Mouse (Mus musculus) spleen, embryonic (tissue): ENCODE data around the gene Arid3a.

Source experiments
- CTCF ChIA-PET: fragments of 350-600 bp; sonication (Branson Sonifier 250); formaldehyde crosslinking; loops from one replicate; lab custom pipeline; 2022; lab: Charles Lee

The Arid3a gene

GRCm38 (mm10) chr10:79940749-79941148 lies 13.9 kb downstream of the Arid3a start:
- CTCF ChIA-PET, result interaction anchor here (0.7 to 1.0 kb wide), 2 partner anchors 18 to 990 kb away, joined by 3 read pairs; no protein-coding TSS in a partner anchor

- CTCF ChIA-PET, result interaction anchor here (0.7 kb wide), 1 partner anchor 1255 kb away, joined by 7 read pairs; no protein-coding TSS in a partner anchor
Observed at GRCm38 (mm10) chr10:79942988-79943387, 16.1 kb downstream of the Arid3a start.

GRCm38 (mm10) chr10:79943471-79943901 lies 16.6 kb downstream of the Arid3a start:
- CTCF ChIA-PET, result no interaction called here

GRCm38 (mm10) chr10:79945507-79946234 lies 18.8 kb downstream of the Arid3a start:
- CTCF ChIA-PET, result interaction anchor here (1.1 kb wide), 2 partner anchors 10 to 12 kb away, joined by 8 to 13 read pairs; no protein-coding TSS in a partner anchor

GRCm38 (mm10) chr10:79946752-79947322 lies 20.0 kb downstream of the Arid3a start:
- CTCF ChIA-PET, result no interaction called here

GRCm38 (mm10) chr10:79947502-79947901 lies 20.7 kb downstream of the Arid3a start:
- CTCF ChIA-PET, result no interaction called here

GRCm38 (mm10) chr10:79949873-79950272 lies 23.0 kb downstream of the Arid3a start:
- CTCF ChIA-PET, result interaction anchor here (0.6 kb wide), 2 partner anchors 26 to 92 kb away, joined by 3 to 16 read pairs; no protein-coding TSS in a partner anchor

- CTCF ChIA-PET, result interaction anchor here (0.6 kb wide), 1 partner anchor 23 kb away, joined by 9 read pairs; no protein-coding TSS in a partner anchor
Observed at GRCm38 (mm10) chr10:79950661-79951060, 23.8 kb downstream of the Arid3a start.

GRCm38 (mm10) chr10:79953946-79954345 lies 27.1 kb downstream of the Arid3a start:
- CTCF ChIA-PET, result interaction anchor here (0.7 to 2.4 kb wide), 5 partner anchors 15 to 207 kb away, joined by 4 to 14 read pairs (median 4); partner anchors contain the start of gene Arid3a

- CTCF ChIA-PET, result interaction anchor here (0.7 to 1.4 kb wide), 2 partner anchors 30 to 72 kb away, joined by 4 to 7 read pairs; no protein-coding TSS in a partner anchor
Observed at GRCm38 (mm10) chr10:79955691-79956090, 28.8 kb downstream of the Arid3a start.

GRCm38 (mm10) chr10:79956643-79957154 lies 29.9 kb downstream of the Arid3a start:
- CTCF ChIA-PET, result interaction anchor here (1.0 to 2.0 kb wide), 5 partner anchors 11 to 72 kb away, joined by 3 to 33 read pairs (median 11); partner anchors contain the start of gene Arid3a

GRCm38 (mm10) chr10:79958140-79958816 lies 31.4 kb downstream of the Arid3a start:
- CTCF ChIA-PET, result interaction anchor here (0.5 to 2.0 kb wide), 9 partner anchors 18 to 468 kb away, joined by 3 to 33 read pairs (median 3); partner anchors contain the start of gene Arid3a

- CTCF ChIA-PET, result interaction anchor here (0.7 kb wide), 1 partner anchor 19 kb away, joined by 7 read pairs; no protein-coding TSS in a partner anchor
Observed at GRCm38 (mm10) chr10:79959412-79959811, 32.6 kb downstream of the Arid3a start.

GRCm38 (mm10) chr10:79959847-79960601 lies 33.2 kb downstream of the Arid3a start, which contains the start of gene Wdr18:
Gene Wdr18, plus strand, starts transcription at chr10:79960152.
- CTCF ChIA-PET, result interaction anchor here (0.7 to 1.0 kb wide), 2 partner anchors 20 to 24 kb away, joined by 4 to 7 read pairs; partner anchors contain the start of gene Tmem259

GRCm38 (mm10) chr10:79960671-79961294 lies 33.9 kb downstream of the Arid3a start:
- CTCF ChIA-PET, result interaction anchor here (1.0 kb wide), 1 partner anchor 24 kb away, joined by 4 read pairs; the partner anchor contains the start of gene Tmem259

- CTCF ChIA-PET, result no interaction called here
Observed at GRCm38 (mm10) chr10:79964727-79965126, 37.9 kb downstream of the Arid3a start.

- CTCF ChIA-PET, result interaction anchor here (0.6 kb wide), 1 partner anchor 148 kb away, joined by 6 read pairs; no protein-coding TSS in a partner anchor
Observed at GRCm38 (mm10) chr10:79965325-79965724, 38.5 kb downstream of the Arid3a start.

GRCm38 (mm10) chr10:79966886-79967400 lies 40.1 kb downstream of the Arid3a start:
- CTCF ChIA-PET, result no interaction called here

- CTCF ChIA-PET, result no interaction called here
Observed at GRCm38 (mm10) chr10:79968181-79968580, 41.3 kb downstream of the Arid3a start.
